Mouse (Mus musculus): ENCODE data around the gene Cnih3. TPM values are rescaled to one million over a fixed set of nuclear protein-coding genes. Genes with fewer than 3 reads are reported as not detected.

Cnih3 gene
- polyA plus RNA-seq, 1 experiment from 2014 or later = 1.1 TPM

GRCm38 (mm10) chr1:181484696-181485095, 132.3 kb downstream of the Cnih3 start:
- ATAC-seq (ENCODE audit: low FRiP score) = no peak
- WGBS = 86% methylated on average over 5 of the region's 5 CpGs
- H3K4me3 ChIP-seq (ENCODE audit: low read depth, low read length) = no peak overlapping the region

GRCm38 (mm10) chr1:181503471-181503870, 151.0 kb downstream of the Cnih3 start:
- WGBS = 100% methylated on average over 2 of the region's 2 CpGs
- H3K27ac ChIP-seq (ENCODE audit: low read depth, low read length) = no peak overlapping the region
- ATAC-seq (ENCODE audit: low FRiP score) (no peak), DNase-seq (ENCODE audit: low spot score) (no peak)
- no peak overlapping the region for H3K4me3 ChIP-seq (ENCODE audit: low read depth, low read length)
- no peaks in the 10 kb centered on the region for H3K27me3 ChIP-seq (ENCODE audit: control insufficient read depth, insufficient read depth, low read length)
- H3K4me1 ChIP-seq (replicated peaks; ENCODE audit: control insufficient read depth, insufficient read depth, low read length) = no peaks in the 10 kb centered on the region
- H3K9me3 ChIP-seq (ENCODE audit: control insufficient read depth, low read length) = no peaks in the 10 kb centered on the region
- H3K36me3 ChIP-seq (ENCODE audit: control insufficient read depth, insufficient read depth, low read length) = no peaks in the 10 kb centered on the region
- no peak overlapping the region for H3K4me2 ChIP-seq (replicated peaks; ENCODE audit: low read depth, low read length)
- no peak overlapping the region for H3K9ac ChIP-seq (ENCODE audit: low read depth, low read length)

More at GRCm38 (mm10) chr1:181484696-181485095, 132.3 kb downstream of the Cnih3 start:
- Histone ChIP-seq H3K9ac (ENCODE audit: low read depth, low read length) (no peak overlapping the region), H3K27ac (ENCODE audit: low read depth, low read length) (no peak overlapping the region), H3K4me2 (replicated peaks; ENCODE audit: low read depth, low read length) (no peak overlapping the region), H3K4me1 (replicated peaks; ENCODE audit: control insufficient read depth, insufficient read depth, low read length) (no peaks in the 10 kb centered on the region), H3K27me3 (ENCODE audit: control insufficient read depth, insufficient read depth, low read length) (no peaks in the 10 kb centered on the region), H3K36me3 (ENCODE audit: control insufficient read depth, insufficient read depth, low read length) (no peaks in the 10 kb centered on the region), H3K9me3 (ENCODE audit: control insufficient read depth, low read length) (no peaks in the 10 kb centered on the region)
- DNase-seq (ENCODE audit: low spot score) = no peak

GRCm38 (mm10) chr1:181505367-181505766, 152.9 kb downstream of the Cnih3 start:
- H3K27me3 ChIP-seq (ENCODE audit: control insufficient read depth, insufficient read depth, low read length) = no peaks in the 10 kb centered on the region
- H3K4me2 ChIP-seq (replicated peaks; ENCODE audit: low read depth, low read length) = no peak overlapping the region
- H3K4me3 ChIP-seq (ENCODE audit: low read depth, low read length) = no peak overlapping the region
- H3K9ac ChIP-seq (ENCODE audit: low read depth, low read length) = no peak overlapping the region
- no peaks in the 10 kb centered on the region for H3K4me1 ChIP-seq (replicated peaks; ENCODE audit: control insufficient read depth, insufficient read depth, low read length)
- WGBS = 65% methylated on average over 8 of the region's 8 CpGs
- no peaks in the 10 kb centered on the region for H3K36me3 ChIP-seq (ENCODE audit: control insufficient read depth, insufficient read depth, low read length)
- DNase-seq (ENCODE audit: low spot score) (no peak), ATAC-seq (ENCODE audit: low FRiP score) (no peak)
- no peaks in the 10 kb centered on the region for H3K9me3 ChIP-seq (ENCODE audit: control insufficient read depth, low read length)
- H3K27ac ChIP-seq (ENCODE audit: low read depth, low read length) = no peak overlapping the region

Other genes starting within 250 kb of the Cnih3 start
- gene Nvl, start 208.4 kb upstream of the Cnih3 start, polyA plus RNA-seq (2014; fragmentation: Nextera tagmentation; extraction: Ambion mirVana) = 37.9 and 38.5 TPM in 2 replicates
- gene Cnih4, start 207.9 kb upstream of the Cnih3 start, polyA plus RNA-seq (2014; fragmentation: Nextera tagmentation; extraction: Ambion mirVana) = 87.9 and 91.1 TPM in 2 replicates
- gene Wdr26, start 140.6 kb upstream of the Cnih3 start, polyA plus RNA-seq (2014; fragmentation: Nextera tagmentation; extraction: Ambion mirVana) = 41.3 and 50.1 TPM in 2 replicates
- not detected in 2 replicates for gene Ccdc121, start 158.8 kb downstream of the Cnih3 start, polyA plus RNA-seq (2014; fragmentation: Nextera tagmentation; extraction: Ambion mirVana)
- 2.2 and 2.6 TPM in 2 replicates for gene Dnah14, start 223.9 kb downstream of the Cnih3 start, polyA plus RNA-seq (2014; fragmentation: Nextera tagmentation; extraction: Ambion mirVana)

Measured in hindbrain, embryonic 11.5 days (tissue).